Mouse (Mus musculus): ENCODE data around the gene 2010111I01Rik.

DNA sequence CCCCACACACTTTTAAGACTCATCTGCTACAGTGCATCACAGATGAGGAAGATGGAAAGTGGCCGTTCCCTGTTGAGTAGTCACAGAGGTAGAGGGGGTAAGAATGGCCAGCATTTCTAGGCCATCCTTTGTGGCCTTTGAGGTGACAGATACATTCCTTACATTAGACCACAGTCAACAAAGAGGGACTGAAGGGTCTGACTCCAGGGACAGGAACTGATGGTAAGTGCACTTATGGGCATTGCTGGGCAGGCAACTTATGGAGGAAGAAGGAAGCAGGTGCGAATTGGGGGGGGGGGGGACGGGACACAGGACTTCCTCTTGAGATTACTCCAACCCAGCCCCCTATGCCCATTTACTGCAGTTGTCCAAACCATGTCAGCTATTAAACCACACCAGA lies 187.8 kb downstream of the 2010111I01Rik start:
- TF ChIP-seq CTCF (IDR thresholded peaks at IDR 0.05; ENCODE audit: low read depth) (no peak), EP300 (IDR thresholded peaks at IDR 0.05; ENCODE audit: low read depth) (no peak)

Data from liver, embryonic 14.5 days (tissue).